Mouse (Mus musculus) kidney, adult 2 months (tissue): ENCODE results near the gene Arhgef10l.

ENCODE experiments used
- CTCF ChIP-seq: fragments of 200-500 bp; conservative IDR thresholded peaks from 2 replicates; pipeline ENCODE4 v1.5.1; 2011; ENCODE audit warnings: low read depth, mild to moderate bottlenecking, control low read depth, low read length, moderate library complexity, mixed read lengths; ENCODE audit not compliant: insufficient read depth, insufficient read length
- POLR2A ChIP-seq: fragments of 200-500 bp; IDR thresholded peaks from one replicate; pipeline ENCODE4 v1.6.1; 2011; ENCODE audit warnings: low read depth, low read length, control low read depth

- no peak for TF ChIP-seq POLR2A
- TF ChIP-seq CTCF = no peak
Observed at GRCm38 (mm10) chr4:140701716-140702561, 36.1 kb upstream of the Arhgef10l start.
